Mouse (Mus musculus) lung, postnatal 4 days (tissue): Measurements from ENCODE around the gene Ogdh.

Source experiments
- DNase-seq, 2 experiments: peaks; one replicate each; pipeline ENCODE4 v3.0.0; 2021

Gene Ogdh

GRCm38 (mm10) chr11:6296077-6296476, 4.6 kb downstream of the Ogdh start:
- DNase-seq, result no peak

GRCm38 (mm10) chr11:6299435-6299834, 8.0 kb downstream of the Ogdh start:
- DNase-seq, result peak in 1 of 2 experiments; percentile 8

- no peak for DNase-seq
Observed at GRCm38 (mm10) chr11:6302793-6303192, 11.4 kb downstream of the Ogdh start.

- DNase-seq, result no peak
Observed at GRCm38 (mm10) chr11:6305943-6306430, 14.6 kb downstream of the Ogdh start.

GRCm38 (mm10) chr11:6308181-6308580, 16.7 kb downstream of the Ogdh start:
- DNase-seq, result no peak

GRCm38 (mm10) chr11:6313874-6314406, 22.5 kb downstream of the Ogdh start:
- DNase-seq, result no peak

GRCm38 (mm10) chr11:6316821-6317220, 25.4 kb downstream of the Ogdh start:
- DNase-seq, result no peak

- no peak for DNase-seq
Observed at GRCm38 (mm10) chr11:6318559-6318958, 27.1 kb downstream of the Ogdh start.

GRCm38 (mm10) chr11:6319374-6319773, 27.9 kb downstream of the Ogdh start:
- no peak for DNase-seq

GRCm38 (mm10) chr11:6322086-6322485, 30.7 kb downstream of the Ogdh start:
- no peak for DNase-seq

- DNase-seq, result no peak
Observed at GRCm38 (mm10) chr11:6323348-6323747, 31.9 kb downstream of the Ogdh start.

GRCm38 (mm10) chr11:6331256-6331655, 39.8 kb downstream of the Ogdh start:
- no peak for DNase-seq

- DNase-seq, result no peak
Observed at GRCm38 (mm10) chr11:6332606-6333005, 41.2 kb downstream of the Ogdh start.

- DNase-seq, result no peak
Observed at GRCm38 (mm10) chr11:6333403-6333802, 42.0 kb downstream of the Ogdh start.

GRCm38 (mm10) chr11:6335321-6335720, 43.9 kb downstream of the Ogdh start:
- no peak for DNase-seq

- no peak for DNase-seq
Observed at GRCm38 (mm10) chr11:6336689-6337088, 45.3 kb downstream of the Ogdh start.

- DNase-seq, result no peak
Observed at GRCm38 (mm10) chr11:6345956-6346355, 54.5 kb downstream of the Ogdh start.

- no peak for DNase-seq
Observed at GRCm38 (mm10) chr11:6346966-6347365, 55.5 kb downstream of the Ogdh start.

GRCm38 (mm10) chr11:6348681-6349200, 57.3 kb downstream of the Ogdh start:
- DNase-seq, result no peak

GRCm38 (mm10) chr11:6349586-6349985, 58.2 kb downstream of the Ogdh start:
- no peak for DNase-seq

- no peak for DNase-seq
Observed at GRCm38 (mm10) chr11:6355106-6355505, 63.7 kb downstream of the Ogdh start.

- DNase-seq, result no peak
Observed at GRCm38 (mm10) chr11:6364581-6365275, 73.3 kb downstream of the Ogdh start.

- DNase-seq, result peak; percentile 78 to 86
Observed at GRCm38 (mm10) chr11:6365885-6366284, 74.5 kb downstream of the Ogdh start.

- DNase-seq, result no peak
Observed at GRCm38 (mm10) chr11:6366434-6366833, 75.0 kb downstream of the Ogdh start.

GRCm38 (mm10) chr11:6367156-6367555, 75.7 kb downstream of the Ogdh start:
- no peak for DNase-seq
